Mouse (Mus musculus) small intestine, adult 2 months (tissue): Measurements from ENCODE around the gene Traf1. TPM values are rescaled to one million over a fixed set of nuclear protein-coding genes. Genes with fewer than 3 reads are reported as not detected.

Source experiments
- H3K27ac ChIP-seq: fragments of 200-500 bp; 2 replicates; pipeline ENCODE4 v1.5.1; 2012; ENCODE audit warnings: low read depth, low read length, control low read depth, inconsistent platforms; ENCODE audit not compliant: insufficient read depth
- H3K27me3 ChIP-seq: fragments of 200-500 bp; 2 replicates; pipeline ENCODE4 v1.6.1; 2012; ENCODE audit warnings: mild to moderate bottlenecking, moderate library complexity, low read length, inconsistent platforms; ENCODE audit not compliant: control insufficient read depth, insufficient read depth
- H3K36me3 ChIP-seq: fragments of 200-500 bp; 2 replicates; pipeline ENCODE4 v1.6.1; 2012; ENCODE audit warnings: mild to moderate bottlenecking, low read length, control low read depth, inconsistent platforms; ENCODE audit not compliant: control insufficient read depth, insufficient read depth
- H3K4me1 ChIP-seq: fragments of 200-500 bp; 2 replicates; pipeline ENCODE4 v1.6.1; 2012; ENCODE audit warnings: low read length, inconsistent platforms, mixed read lengths; ENCODE audit not compliant: control insufficient read depth, insufficient read depth, insufficient read length
- H3K4me3 ChIP-seq: fragments of 200-500 bp; 2 replicates; pipeline ENCODE4 v1.5.1; 2012; ENCODE audit warnings: low read depth, mild to moderate bottlenecking, control low read depth, inconsistent platforms, low read length, moderate library complexity
- CTCF ChIP-seq: fragments of 200-500 bp; IDR thresholded peaks from 2 replicates; pipeline ENCODE4 v1.5.1; 2012; ENCODE audit warnings: low read depth, mild to moderate bottlenecking, control low read depth, inconsistent platforms, low read length, moderate library complexity, mixed read lengths; ENCODE audit not compliant: insufficient replicate concordance, insufficient read length; ENCODE audit errors: extremely low read depth
- POLR2A ChIP-seq: fragments of 200-500 bp; IDR thresholded peaks from 2 replicates; pipeline ENCODE4 v1.6.1; 2012; ENCODE audit warnings: low read depth, mild to moderate bottlenecking, control low read depth, inconsistent platforms, low read length, moderate library complexity
- WGBS: fragments of 180-500 bp; shearing (Covaris S2); methylation state at CpG from one replicate; pipeline ENCODE4 v1.1.7; 2018; 5-methylcytosine and 5-hydroxymethylcytosine counted together
- polyA plus RNA-seq: library from polyadenylated mRNA; depleted of rRNA; stranded (reverse); fragments of >200 nt; gene quantifications from 2 replicates; pipeline ENCODE4 v1.2.3, GENCODE M21; 2012

Gene Traf1
- polyA plus RNA-seq, 1 experiment = 6.1 TPM

- Histone ChIP-seq H3K4me1 (peaks cover 10% of the 10 kb centered on the region), H3K27ac (no peak overlapping the region), H3K4me3 (no peak overlapping the region), H3K36me3 (no peaks in the 10 kb centered on the region), H3K27me3 (no peaks in the 10 kb centered on the region)
- TF ChIP-seq POLR2A = no peak
- no peak for TF ChIP-seq CTCF
- WGBS = 66% methylated on average over 12 of the region's 12 CpGs
These were observed 54.5 kb downstream of the Traf1 start for GRCm38 (mm10) chr2:34906861-34907604.

GRCm38 (mm10) chr2:34906426-34906825, 55.1 kb downstream of the Traf1 start:
- H3K27ac ChIP-seq = no peak overlapping the region
- peaks cover 10% of the 10 kb centered on the region for H3K4me1 ChIP-seq
- no peaks in the 10 kb centered on the region for H3K27me3 ChIP-seq
- H3K36me3 ChIP-seq = no peaks in the 10 kb centered on the region
- 93% methylated on average over 6 of the region's 6 CpGs for WGBS
- TF ChIP-seq POLR2A (no peak), CTCF (no peak)
- H3K4me3 ChIP-seq = no peak overlapping the region

GRCm38 (mm10) chr2:34904849-34905542, 56.6 kb downstream of the Traf1 start:
- under 1% methylated on average over 34 of the region's 34 CpGs for WGBS

GRCm38 (mm10) chr2:34903652-34904405, 57.7 kb downstream of the Traf1 start:
- TF ChIP-seq POLR2A (no peak), CTCF (no peak)
- WGBS = 83% methylated on average over 4 of the region's 4 CpGs
- H3K27me3 ChIP-seq = no peaks in the 10 kb centered on the region

More at GRCm38 (mm10) chr2:34904849-34905542, 56.6 kb downstream of the Traf1 start:
- no peak for TF ChIP-seq CTCF
- TF ChIP-seq POLR2A = no peak
- Histone ChIP-seq H3K36me3 (no peaks in the 10 kb centered on the region), H3K27me3 (no peaks in the 10 kb centered on the region), H3K4me1 (peaks cover 13% of the 10 kb centered on the region), H3K4me3 (peak overlapping the region; percentile 67), H3K27ac (peak overlapping the region; percentile 64)

GRCm38 (mm10) chr2:34903191-34903590, 58.4 kb downstream of the Traf1 start:
- TF ChIP-seq POLR2A (no peak), CTCF (no peak)
- Histone ChIP-seq H3K36me3 (no peaks in the 10 kb centered on the region), H3K4me3 (no peak overlapping the region), H3K27ac (no peak overlapping the region), H3K4me1 (peaks cover 13% of the 10 kb centered on the region), H3K27me3 (no peaks in the 10 kb centered on the region)
- WGBS = 92% methylated on average over 7 of the region's 7 CpGs

More at GRCm38 (mm10) chr2:34903652-34904405, 57.7 kb downstream of the Traf1 start:
- H3K4me1 ChIP-seq = peaks cover 13% of the 10 kb centered on the region
- no peak overlapping the region for H3K4me3 ChIP-seq
- no peak overlapping the region for H3K27ac ChIP-seq
- no peaks in the 10 kb centered on the region for H3K36me3 ChIP-seq

GRCm38 (mm10) chr2:34902731-34903130, 58.8 kb downstream of the Traf1 start:
- TF ChIP-seq POLR2A (no peak), CTCF (no peak)
- H3K27ac ChIP-seq = no peak overlapping the region
- WGBS = 71% methylated on average over 6 of the region's 6 CpGs

GRCm38 (mm10) chr2:34901726-34902125, 59.8 kb downstream of the Traf1 start:
- H3K4me3 ChIP-seq = no peak overlapping the region
- H3K4me1 ChIP-seq = peaks cover 13% of the 10 kb centered on the region
- no peaks in the 10 kb centered on the region for H3K36me3 ChIP-seq
- no peaks in the 10 kb centered on the region for H3K27me3 ChIP-seq
- H3K27ac ChIP-seq = no peak overlapping the region
- no peak for TF ChIP-seq CTCF
- TF ChIP-seq POLR2A = no peak
- WGBS = 82% methylated on average over 4 of the region's 4 CpGs

More at GRCm38 (mm10) chr2:34902731-34903130, 58.8 kb downstream of the Traf1 start:
- H3K4me1 ChIP-seq = peaks cover 13% of the 10 kb centered on the region
- H3K27me3 ChIP-seq = no peaks in the 10 kb centered on the region
- no peak overlapping the region for H3K4me3 ChIP-seq
- no peaks in the 10 kb centered on the region for H3K36me3 ChIP-seq
